Mouse (Mus musculus): ENCODE results near the gene Wdr89. TPM values are rescaled to one million over a fixed set of nuclear protein-coding genes. Genes with fewer than 3 reads are reported as not detected.
A peak's percentile ranks its signal among the peaks of the same experiment; 100 is the strongest.
"Not testable (repeated sequence)": the region's sequence is repeated elsewhere in the genome, so short reads cannot be mapped to it uniquely, and the experiment has no call there.

Gene Wdr89
- total RNA-seq (2014; rRNA removed; ENCODE audit: low replicate concordance) (3.7 and 3.9 TPM in 2 replicates), polyA plus RNA-seq (2015; fragmentation: Nextera tagmentation; extraction: Ambion mirVana) (4.6 and 5.3 TPM in 2 replicates)

DNA sequence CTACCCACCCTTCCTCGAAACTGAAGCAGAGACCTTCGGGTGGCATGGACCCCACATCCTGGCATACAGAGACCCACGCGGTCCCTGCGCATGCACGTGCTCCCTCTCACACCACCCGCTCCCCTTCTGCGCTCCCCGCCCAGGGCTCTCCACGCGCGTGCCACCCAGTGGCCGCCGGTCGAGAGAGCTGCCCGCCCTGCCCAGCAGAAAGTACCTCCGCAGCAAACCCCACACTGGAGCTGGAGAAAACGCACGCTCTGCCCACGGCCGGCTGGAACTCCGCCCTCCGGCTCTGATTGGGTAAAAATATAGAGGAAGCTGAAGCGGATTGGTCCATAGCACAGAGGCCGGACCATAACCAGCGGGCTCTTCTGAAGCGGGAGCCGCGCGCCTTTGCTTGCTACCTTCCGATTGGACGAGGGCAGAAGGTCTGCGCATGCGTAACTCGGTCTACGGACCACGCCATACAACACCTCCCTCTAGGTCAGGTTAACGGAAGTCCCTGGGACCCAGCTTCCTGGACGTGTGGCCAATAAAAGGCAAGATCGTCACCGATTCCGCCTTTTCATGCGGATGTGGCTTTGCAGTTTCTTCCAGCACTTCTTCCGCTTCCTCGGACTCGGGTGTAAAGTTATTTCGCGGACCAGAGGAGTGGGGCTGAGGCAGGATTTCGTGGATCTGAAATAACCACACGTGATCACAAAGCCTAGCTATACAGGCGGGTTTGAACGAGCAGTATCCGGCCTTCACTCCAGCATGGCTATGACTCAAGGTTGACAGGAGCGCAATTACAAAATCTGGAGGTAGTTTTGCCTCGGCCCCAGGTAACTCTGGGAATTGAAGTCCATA is at the start of gene Wdr89:
Gene Wdr89, minus strand, starts transcription at position 280 of the 849 bp plus-strand sequence.
- Histone ChIP-seq H3K4me3 (ENCODE audit: low read depth, low read length) (peak within 1 kb of the TSS; percentile 61), H3K9me3 (replicated peaks; ENCODE audit: control insufficient read depth, low read length) (no peaks in the 10 kb centered on the region), H3K4me2 (ENCODE audit: low read depth, low read length) (peak within 1 kb of the TSS; percentile 82), H3K27ac (ENCODE audit: low read depth) (peak within 1 kb of the TSS; percentile 85), H3K36me3 (replicated peaks; ENCODE audit: control insufficient read depth, insufficient read depth, low read length) (no peaks in the 10 kb centered on the region), H3K4me1 (ENCODE audit: control insufficient read depth, insufficient read depth) (peaks cover 8% of the 10 kb centered on the region), H3K9ac (replicated peaks; ENCODE audit: low read depth, low read length) (peak within 1 kb of the TSS; percentile 57), H3K27me3 (ENCODE audit: control insufficient read depth, insufficient read depth, low read length) (no peaks in the 10 kb centered on the region)
- peak; percentile 97 for ATAC-seq (ENCODE audit: insufficient read depth, low read depth)
- DNase-seq (ENCODE audit: low spot score) = peak; percentile 100
- no peak for TF ChIP-seq EP300 (IDR thresholded peaks at IDR 0.05; ENCODE audit: low read depth)
- TF ChIP-seq CTCF (IDR thresholded peaks at IDR 0.05; ENCODE audit: low read depth) = peak; percentile 44
- WGBS = under 1% methylated on average over 55 of the region's 55 CpGs

- H3K4me1 ChIP-seq (ENCODE audit: control insufficient read depth, insufficient read depth) = no peaks in the 10 kb centered on the region
- 84% methylated on average over 9 of the region's 9 CpGs for WGBS
- no peak overlapping the region for H3K4me2 ChIP-seq (ENCODE audit: low read depth, low read length)
- no peak overlapping the region for H3K4me3 ChIP-seq (ENCODE audit: low read depth, low read length)
- TF ChIP-seq CTCF (IDR thresholded peaks at IDR 0.05; ENCODE audit: low read depth) (no peak), EP300 (IDR thresholded peaks at IDR 0.05; ENCODE audit: low read depth) (no peak)
- no peaks in the 10 kb centered on the region for H3K27me3 ChIP-seq (ENCODE audit: control insufficient read depth, insufficient read depth, low read length)
- no peaks in the 10 kb centered on the region for H3K9me3 ChIP-seq (replicated peaks; ENCODE audit: control insufficient read depth, low read length)
- ATAC-seq (ENCODE audit: insufficient read depth, low read depth) = no peak
- no peak overlapping the region for H3K9ac ChIP-seq (replicated peaks; ENCODE audit: low read depth, low read length)
- no peak for DNase-seq (ENCODE audit: low spot score)
- H3K36me3 ChIP-seq (replicated peaks; ENCODE audit: control insufficient read depth, insufficient read depth, low read length) = peaks cover 8% of the 10 kb centered on the region
- H3K27ac ChIP-seq (ENCODE audit: low read depth) = no peak overlapping the region
Observed at GRCm38 (mm10) chr12:75713596-75713995, 44.3 kb upstream of the Wdr89 start.

- H3K27me3 ChIP-seq (ENCODE audit: control insufficient read depth, insufficient read depth, low read length); DNase-seq (ENCODE audit: low spot score); H3K4me1 ChIP-seq (ENCODE audit: control insufficient read depth, insufficient read depth); H3K9me3 ChIP-seq (replicated peaks; ENCODE audit: control insufficient read depth, low read length); ATAC-seq (ENCODE audit: insufficient read depth, low read depth); H3K36me3 ChIP-seq (replicated peaks; ENCODE audit: control insufficient read depth, insufficient read depth, low read length); H3K4me2 ChIP-seq (ENCODE audit: low read depth, low read length); H3K4me3 ChIP-seq (ENCODE audit: low read depth, low read length); H3K27ac ChIP-seq (ENCODE audit: low read depth); H3K9ac ChIP-seq (replicated peaks; ENCODE audit: low read depth, low read length): not testable (repeated sequence)
- WGBS = 86% methylated on average over 7 of the region's 7 CpGs
Observed at GRCm38 (mm10) chr12:75712905-75713304, 43.6 kb upstream of the Wdr89 start.

GRCm38 (mm10) chr12:75710596-75711376 is 41.4 kb upstream of the Wdr89 start:
- DNase-seq (ENCODE audit: low spot score) (no peak), ATAC-seq (ENCODE audit: insufficient read depth, low read depth) (no peak)
- no peaks in the 10 kb centered on the region for H3K9me3 ChIP-seq (replicated peaks; ENCODE audit: control insufficient read depth, low read length)
- 85% methylated on average over 9 of the region's 9 CpGs for WGBS
- no peaks in the 10 kb centered on the region for H3K36me3 ChIP-seq (replicated peaks; ENCODE audit: control insufficient read depth, insufficient read depth, low read length)
- H3K27ac ChIP-seq (ENCODE audit: low read depth) = no peak overlapping the region
- TF ChIP-seq EP300 (IDR thresholded peaks at IDR 0.05; ENCODE audit: low read depth) (no peak), CTCF (IDR thresholded peaks at IDR 0.05; ENCODE audit: low read depth) (no peak)
- H3K27me3 ChIP-seq (ENCODE audit: control insufficient read depth, insufficient read depth, low read length) = no peaks in the 10 kb centered on the region
- no peaks in the 10 kb centered on the region for H3K4me1 ChIP-seq (ENCODE audit: control insufficient read depth, insufficient read depth)
- H3K4me3 ChIP-seq (ENCODE audit: low read depth, low read length) = no peak overlapping the region
- H3K9ac ChIP-seq (replicated peaks; ENCODE audit: low read depth, low read length) = no peak overlapping the region
- no peak overlapping the region for H3K4me2 ChIP-seq (ENCODE audit: low read depth, low read length)

GRCm38 (mm10) chr12:75709506-75709905 is 40.2 kb upstream of the Wdr89 start:
- no peak overlapping the region for H3K4me3 ChIP-seq (ENCODE audit: low read depth, low read length)
- H3K4me1 ChIP-seq (ENCODE audit: control insufficient read depth, insufficient read depth) = no peaks in the 10 kb centered on the region
- H3K9ac ChIP-seq (replicated peaks; ENCODE audit: low read depth, low read length) = no peak overlapping the region
- ATAC-seq (ENCODE audit: insufficient read depth, low read depth) (no peak), DNase-seq (ENCODE audit: low spot score) (no peak)
- H3K9me3 ChIP-seq (replicated peaks; ENCODE audit: control insufficient read depth, low read length) = no peaks in the 10 kb centered on the region
- no peak for TF ChIP-seq EP300 (IDR thresholded peaks at IDR 0.05; ENCODE audit: low read depth)
- TF ChIP-seq CTCF (IDR thresholded peaks at IDR 0.05; ENCODE audit: low read depth) = no peak
- no peaks in the 10 kb centered on the region for H3K36me3 ChIP-seq (replicated peaks; ENCODE audit: control insufficient read depth, insufficient read depth, low read length)
- WGBS = 68% methylated on average over 2 of the region's 2 CpGs
- H3K27me3 ChIP-seq (ENCODE audit: control insufficient read depth, insufficient read depth, low read length) = no peaks in the 10 kb centered on the region
- H3K4me2 ChIP-seq (ENCODE audit: low read depth, low read length) = no peak overlapping the region
- H3K27ac ChIP-seq (ENCODE audit: low read depth) = no peak overlapping the region
